Mouse (Mus musculus): ENCODE results near the gene Trit1. TPM values are rescaled to one million over a fixed set of nuclear protein-coding genes. Genes with fewer than 3 reads are reported as not detected.
"Not testable (repeated sequence)": the region's sequence is repeated elsewhere in the genome, so short reads cannot be mapped to it uniquely, and the experiment has no call there.

Trit1 gene
- total RNA-seq (2021): 1 to 10 TPM; 5.4 to 6.4 TPM

DNA sequence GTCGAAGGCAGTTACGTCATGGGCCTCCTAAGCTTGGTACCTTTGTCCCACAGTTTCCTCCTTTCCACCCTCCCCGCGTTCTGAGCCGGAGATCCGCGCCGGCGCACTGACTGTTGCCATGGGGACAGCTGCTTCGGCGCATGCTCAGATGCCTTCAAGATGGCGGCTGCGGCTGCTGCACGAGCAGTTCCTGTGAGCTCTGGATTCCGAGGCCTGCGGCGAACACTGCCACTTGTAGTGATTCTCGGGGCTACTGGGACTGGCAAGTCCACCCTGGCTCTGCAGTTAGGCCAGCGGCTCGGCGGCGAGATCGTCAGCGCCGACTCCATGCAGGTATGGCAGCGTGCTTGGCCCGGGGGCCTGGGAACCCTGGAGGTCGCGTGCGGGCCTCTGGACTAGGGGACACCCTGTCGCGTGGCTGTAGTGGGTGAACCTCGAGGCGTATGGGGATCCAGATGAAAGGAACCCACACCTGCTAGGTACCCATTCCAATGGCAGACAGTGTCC is at the start of gene Trit1:
Gene Trit1 (plus strand): TSS at position 147 of the 507 bp plus-strand sequence.
- peak; percentile 85 for DNase-seq (ENCODE audit: low spot score)
- intact Hi-C loops (cut with DNase I): no loop called here

DNA sequence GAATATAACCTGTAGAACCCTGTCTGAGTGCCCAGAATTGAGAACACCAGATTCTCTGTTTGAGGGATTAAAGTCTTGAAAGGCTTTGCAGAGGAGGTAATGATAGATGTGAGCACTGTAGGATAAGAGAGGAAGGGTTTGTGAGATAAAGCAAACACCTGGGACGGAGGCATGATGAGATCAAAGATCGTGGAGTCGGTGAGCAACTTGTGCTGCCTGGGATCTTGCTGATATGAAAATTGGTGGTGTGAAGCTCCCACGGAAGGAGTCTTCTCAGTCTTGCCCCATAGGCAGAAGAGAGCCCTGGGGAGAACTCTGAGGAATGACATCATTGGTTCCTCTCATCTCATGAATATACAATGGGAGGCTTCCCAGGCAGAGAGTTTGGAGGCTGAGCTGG is 48.3 kb upstream of the Trit1 start:
- intact Hi-C loops (cut with DNase I): no loop called here
- no peak for DNase-seq (ENCODE audit: low spot score)

DNA sequence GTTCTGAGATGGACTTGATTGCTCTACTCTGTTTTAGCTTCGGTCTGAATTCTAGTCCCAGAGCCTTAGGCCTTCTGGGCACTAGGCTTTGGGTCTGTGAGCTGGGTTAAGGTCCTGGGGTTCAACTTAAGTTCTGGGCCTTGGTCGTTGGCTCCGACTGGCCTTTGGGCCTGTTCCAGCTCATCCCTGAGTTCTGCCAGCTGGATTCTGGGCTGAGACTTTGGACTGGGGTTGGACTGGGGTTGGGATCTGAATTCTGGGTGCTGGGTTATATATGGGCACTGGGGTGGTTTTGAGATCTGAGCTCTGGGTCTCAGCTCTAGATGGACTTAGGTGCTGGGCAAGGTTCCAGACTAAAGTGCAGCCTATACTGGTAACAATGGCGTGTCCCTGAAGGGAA is 45.2 kb upstream of the Trit1 start:
- intact Hi-C loops (cut with DNase I): no loop called here
- no peak for DNase-seq (ENCODE audit: low spot score)

DNA sequence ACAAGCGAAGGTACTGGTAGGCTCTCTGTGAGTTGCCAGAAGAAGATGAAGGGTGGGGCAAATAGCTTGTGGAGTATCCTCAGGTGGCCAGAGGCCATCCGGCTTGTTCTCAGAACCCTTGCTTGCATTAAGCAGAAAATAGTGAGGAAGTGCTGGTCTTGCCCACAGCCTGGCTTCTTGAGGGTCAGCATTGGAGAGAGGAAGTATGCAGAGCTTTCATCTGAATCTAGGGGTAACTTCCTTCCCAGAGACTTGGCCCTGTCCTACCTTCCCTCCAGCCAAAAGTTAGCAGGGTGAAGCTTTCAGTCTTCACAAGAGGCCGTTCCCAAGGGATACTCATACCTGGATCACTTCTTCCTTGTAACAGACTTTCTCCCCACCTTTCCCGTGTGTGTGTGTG is 44.8 kb upstream of the Trit1 start:
- intact Hi-C loops (cut with DNase I): no loop called here
- DNase-seq (ENCODE audit: low spot score): no peak

DNA sequence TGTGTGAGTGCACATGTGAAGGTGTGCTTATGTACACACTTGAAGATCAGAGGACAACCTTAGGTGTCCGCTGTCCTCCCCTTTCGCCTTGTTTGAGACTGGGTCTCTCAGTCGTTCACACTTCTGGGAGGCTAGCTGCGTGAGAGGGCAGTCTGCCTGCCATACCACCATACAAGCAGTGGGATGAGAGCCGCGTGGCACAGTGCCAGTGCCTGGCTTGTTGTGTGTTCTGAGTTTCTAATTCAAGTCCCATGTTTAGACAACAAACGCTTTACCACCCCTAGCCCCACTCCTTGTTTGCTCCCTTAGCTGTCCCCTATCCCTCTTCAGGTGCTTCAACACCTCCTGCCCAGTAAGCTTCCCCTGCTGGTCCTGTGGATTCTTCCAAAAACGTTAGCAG is 44.3 kb upstream of the Trit1 start:
- intact Hi-C loops (cut with DNase I): no loop called here
- DNase-seq (ENCODE audit: low spot score): no peak

DNA sequence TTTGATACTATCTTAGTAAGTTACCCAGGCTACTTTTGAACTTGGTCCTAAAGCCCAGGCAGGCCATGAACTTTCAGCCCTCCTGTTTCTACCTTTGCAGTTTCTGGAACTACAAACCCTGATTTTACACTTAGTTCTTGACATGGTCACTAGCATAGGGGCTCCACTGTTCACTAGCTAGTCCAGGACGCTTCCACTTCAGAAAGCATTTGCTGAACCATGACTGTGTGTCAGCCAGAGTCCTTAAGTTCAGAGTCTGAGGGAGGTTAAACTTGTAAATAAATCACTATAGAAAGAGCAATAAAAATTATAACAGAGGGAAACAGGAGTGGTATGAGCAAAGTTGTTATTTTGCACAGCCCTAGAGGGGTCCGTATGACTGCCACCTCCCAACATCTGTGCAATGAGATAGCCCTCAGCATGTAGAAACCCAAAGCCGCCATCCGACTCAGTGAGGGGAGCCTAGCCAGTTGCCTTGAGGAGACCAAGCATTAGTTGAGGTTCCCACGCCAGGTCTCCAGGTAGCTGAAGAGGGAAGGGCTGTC is 41.3 kb upstream of the Trit1 start:
- DNase-seq (ENCODE audit: low spot score): no peak
- intact Hi-C loops (cut with DNase I): no loop called here

DNA sequence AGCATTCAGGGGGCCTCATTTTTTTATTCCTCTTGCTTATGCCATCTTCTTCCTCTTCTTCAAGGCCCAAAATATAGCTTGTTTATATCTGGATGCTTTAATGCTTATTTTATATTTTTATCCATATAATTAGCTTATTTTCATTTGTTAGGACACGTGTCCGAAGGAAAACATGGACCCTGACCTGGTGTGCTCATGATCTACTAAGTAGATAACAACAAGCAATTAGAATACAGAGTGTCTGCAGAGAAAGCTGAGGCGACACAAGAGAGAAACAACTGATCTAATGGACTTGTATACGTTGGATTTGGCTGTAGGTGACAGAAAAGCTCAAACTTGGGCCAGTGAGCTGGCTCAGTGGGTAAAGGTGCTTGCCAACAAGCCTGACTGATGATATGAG is 39.5 kb upstream of the Trit1 start:
- intact Hi-C loops (cut with DNase I): no loop called here
- DNase-seq (ENCODE audit: low spot score): no peak

DNA sequence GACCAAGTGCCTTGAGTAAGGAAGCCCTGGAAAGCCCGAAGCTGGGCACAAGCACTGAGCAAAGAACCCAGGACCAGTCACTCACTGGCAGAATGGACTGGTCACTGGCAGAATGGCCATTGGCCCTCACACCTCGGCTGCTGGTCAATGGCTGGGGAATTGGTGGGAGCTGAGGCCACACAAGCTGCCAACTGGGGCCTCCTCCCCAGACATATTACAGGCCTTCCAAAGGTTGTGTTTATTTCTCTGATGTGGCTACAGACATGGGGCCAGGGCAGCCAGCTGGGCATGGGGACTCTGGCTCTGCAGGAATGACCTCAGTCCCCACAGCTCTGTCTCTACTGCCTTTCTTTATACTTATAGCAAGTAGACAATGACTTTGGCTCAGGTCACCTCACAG is 37.5 kb upstream of the Trit1 start:
- no peak for DNase-seq (ENCODE audit: low spot score)
- intact Hi-C loops (cut with DNase I): no loop called here

DNA sequence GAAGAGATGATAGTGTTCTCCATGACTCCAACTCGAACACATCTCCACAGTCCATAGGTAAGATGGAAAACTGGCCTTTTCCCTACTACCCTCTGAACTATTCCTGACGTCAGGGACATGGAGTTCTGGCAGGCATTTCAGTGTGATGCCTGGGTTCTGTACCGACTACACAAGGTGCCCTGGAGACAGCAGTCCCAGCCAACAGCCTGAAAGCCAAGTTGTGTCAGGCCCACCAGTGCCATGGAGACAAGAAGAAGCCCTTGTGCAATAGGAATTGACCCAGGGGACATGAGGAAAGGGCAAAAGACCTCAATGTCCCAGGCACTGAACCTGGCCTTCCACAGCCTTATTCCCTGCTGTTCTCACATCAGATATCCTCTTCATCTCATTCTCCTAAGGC is 36.6 kb upstream of the Trit1 start:
- no peak for DNase-seq (ENCODE audit: low spot score)
- intact Hi-C loops (cut with DNase I): no loop called here

DNA sequence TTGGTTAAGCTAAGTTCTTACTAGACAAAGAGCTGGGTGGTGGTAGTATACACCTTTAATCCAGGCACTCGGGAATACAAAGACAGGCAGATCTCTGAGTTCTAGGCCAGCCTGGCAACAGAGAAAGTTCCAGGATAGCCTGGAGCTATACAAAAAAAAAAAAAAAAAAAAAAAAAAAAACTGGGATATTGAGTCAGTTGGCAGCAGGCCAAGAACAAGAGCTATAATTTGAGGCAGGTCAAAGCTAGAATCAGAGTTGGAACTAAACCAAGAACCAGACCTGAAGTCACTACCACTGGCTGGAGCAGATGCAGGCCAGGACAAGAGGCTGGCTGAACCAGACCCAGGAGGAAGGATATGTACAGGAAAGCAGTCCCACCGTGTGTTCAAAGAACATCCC is 35.7 kb upstream of the Trit1 start:
- DNase-seq (ENCODE audit: low spot score): no peak
- intact Hi-C loops (cut with DNase I): no loop called here

DNA sequence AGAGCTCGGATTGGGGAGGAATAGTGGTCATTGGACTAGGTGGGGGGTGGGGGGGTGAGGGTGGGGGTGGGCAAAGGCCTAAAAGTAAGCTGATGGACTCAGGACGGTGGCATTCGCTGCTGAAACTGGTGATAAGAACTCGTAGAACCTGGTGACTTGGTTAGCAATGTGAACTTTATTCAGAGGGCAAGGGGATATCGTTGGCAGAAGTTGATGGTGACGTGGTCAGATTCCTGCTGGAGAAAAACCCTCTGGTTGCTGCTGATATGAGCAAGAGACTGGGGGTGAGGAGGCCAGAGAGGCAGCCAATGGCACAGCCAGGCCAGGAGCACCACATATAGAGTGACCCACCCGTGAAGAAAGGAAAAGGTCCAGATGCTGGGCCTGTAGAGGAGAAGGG is 35.2 kb upstream of the Trit1 start:
- intact Hi-C loops (cut with DNase I): no loop called here
- no peak for DNase-seq (ENCODE audit: low spot score)

DNA sequence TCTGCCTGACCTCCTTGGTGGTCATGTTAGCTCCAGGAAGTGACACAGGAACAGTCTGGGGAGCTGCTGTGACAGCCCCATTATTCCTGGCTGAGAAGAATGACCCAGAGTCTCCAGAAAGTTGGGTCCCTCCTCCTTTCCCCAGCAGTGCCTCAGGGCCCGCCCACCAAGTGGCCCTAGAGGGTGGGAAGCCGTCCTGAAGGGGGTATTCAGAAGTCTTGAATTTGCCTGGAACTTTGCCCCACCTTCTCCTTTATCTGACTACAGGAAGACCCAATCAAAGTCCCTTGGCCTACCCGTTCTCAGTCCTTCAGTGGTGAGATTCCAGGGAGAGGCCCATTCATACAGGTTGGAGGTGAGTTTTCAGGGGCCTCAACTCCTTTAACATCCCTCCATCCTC is 34.5 kb upstream of the Trit1 start:
- no peak for DNase-seq (ENCODE audit: low spot score)
- intact Hi-C loops (cut with DNase I): loop anchor here (2.0 kb wide), 1 partner anchor 173 kb away; no protein-coding TSS in a partner anchor

DNA sequence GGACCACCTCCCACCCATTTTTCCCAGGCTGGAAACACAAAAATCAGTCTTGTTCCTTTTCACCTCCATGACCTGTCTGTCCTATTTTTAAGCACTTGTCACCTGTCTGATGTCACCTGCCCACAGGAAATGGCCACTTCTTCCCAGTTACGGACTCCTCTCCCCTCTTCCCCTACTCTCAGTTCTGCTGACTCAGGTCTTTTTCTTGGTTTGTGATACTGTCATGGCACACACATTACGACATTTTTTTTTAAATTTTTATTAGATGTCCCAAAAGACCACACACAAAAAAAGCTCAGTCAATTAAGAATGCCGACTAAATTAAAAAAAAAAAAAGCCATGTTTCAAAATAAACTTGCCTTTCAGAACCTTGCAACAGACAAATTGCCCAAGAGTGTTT is 33.9 kb upstream of the Trit1 start:
- intact Hi-C loops (cut with DNase I): loop anchor here (2.0 kb wide), 1 partner anchor 174 kb away; no protein-coding TSS in a partner anchor

DNA sequence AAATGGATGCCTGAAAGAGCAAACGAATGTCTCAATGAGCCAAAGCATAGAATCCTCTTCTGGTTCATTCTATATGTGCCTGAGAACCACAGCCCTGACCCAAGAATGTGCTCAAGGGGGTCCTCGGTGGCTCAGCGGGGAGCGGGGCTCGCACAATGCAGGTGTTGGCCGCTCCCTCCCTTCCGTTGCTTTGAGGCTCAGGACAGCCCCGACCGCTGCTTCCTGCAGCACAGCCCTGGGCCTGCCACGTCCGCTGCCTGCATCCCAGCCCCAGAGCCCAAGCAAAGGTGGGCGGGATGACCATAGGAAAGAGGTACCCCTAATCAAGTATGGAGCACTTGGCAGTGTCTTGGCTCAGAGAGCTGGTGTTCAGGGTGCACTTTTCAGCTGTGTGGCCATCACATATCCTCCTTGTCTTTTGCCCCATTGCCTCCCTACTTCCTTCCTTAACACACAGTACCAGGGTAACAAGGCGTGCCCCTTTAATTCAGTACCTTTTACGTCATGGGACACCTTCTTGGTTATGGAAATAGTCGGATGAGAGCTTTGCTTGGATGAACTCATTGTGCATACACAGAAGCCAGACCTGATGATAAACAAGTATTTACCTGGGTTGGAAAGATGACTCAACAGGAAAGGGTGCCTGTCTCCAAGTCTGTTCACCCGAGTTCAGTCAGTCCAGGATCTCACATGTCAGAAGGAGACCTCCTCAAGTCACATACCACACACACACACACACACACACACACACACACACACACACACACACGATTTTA is 32.7 kb upstream of the Trit1 start:
- intact Hi-C loops (cut with DNase I): loop anchor here (2.0 kb wide), 2 partner anchors 85 to 175 kb away; no protein-coding TSS in a partner anchor
- no peak for DNase-seq (ENCODE audit: low spot score)

More for the DNA sequence above, 33.9 kb upstream of the Trit1 start:
- no peak for DNase-seq (ENCODE audit: low spot score)

DNA sequence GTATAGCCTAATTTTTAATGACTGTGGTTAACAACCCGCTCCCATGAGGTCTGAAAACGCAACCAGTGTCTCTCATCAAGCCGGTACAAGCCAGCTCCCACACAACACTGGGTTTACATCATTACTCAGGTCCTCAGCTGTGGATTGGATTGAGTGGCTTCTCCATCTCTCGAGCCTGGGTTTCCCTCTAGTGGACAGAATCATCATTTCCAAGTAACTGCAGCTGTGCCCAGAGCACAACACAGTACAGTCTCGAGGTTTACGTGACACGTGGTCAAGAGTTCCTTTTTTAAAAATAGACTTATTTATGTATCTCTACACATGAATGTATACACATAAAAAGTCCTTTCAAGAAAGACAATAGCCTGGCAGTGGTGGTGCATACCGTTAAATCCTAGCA is 31.3 kb upstream of the Trit1 start:
- DNase-seq (ENCODE audit: low spot score): no peak
- intact Hi-C loops (cut with DNase I): loop anchor here (1.0 to 2.0 kb wide), 2 partner anchors 41 to 86 kb away; no protein-coding TSS in a partner anchor

DNA sequence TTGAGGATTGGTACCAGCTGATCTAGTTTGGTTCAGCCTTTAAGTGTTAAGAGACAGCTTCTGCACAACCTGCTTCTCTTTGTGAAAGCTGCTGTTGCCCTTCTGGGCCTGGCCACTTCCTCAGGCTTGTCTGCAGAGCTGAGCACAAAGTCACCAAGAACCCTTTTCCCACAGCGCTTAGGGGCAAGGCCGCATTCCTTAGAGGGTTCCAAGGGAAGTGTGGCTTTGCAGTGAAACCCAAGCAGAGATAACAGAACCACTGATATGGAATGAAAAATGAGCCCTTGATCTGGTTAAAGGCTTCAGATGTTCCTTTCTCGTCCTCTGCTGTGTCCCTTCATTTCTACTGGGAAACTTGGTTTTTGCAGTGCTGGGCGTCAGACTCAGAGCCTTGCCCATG is 29.0 kb upstream of the Trit1 start:
- no peak for DNase-seq (ENCODE audit: low spot score)
- intact Hi-C loops (cut with DNase I): no loop called here

DNA sequence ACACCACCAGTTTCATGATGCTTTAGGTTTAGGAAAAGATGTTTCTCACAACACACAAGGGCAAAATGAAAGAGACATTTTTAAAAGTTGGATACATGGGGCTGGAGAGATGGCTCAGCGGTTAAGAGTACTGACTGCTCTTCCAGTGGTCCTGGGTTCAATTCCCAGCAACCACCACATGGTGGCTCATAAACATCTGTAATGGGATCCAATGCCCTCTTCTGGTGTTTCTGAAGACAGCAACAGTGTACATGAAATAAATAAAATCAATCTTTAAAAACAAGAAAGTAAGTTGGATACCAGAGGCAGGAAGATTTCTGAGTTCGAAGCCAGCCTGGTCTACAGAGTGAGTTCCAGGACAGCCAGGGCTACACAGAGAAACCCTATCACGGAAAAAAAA is 28.4 kb upstream of the Trit1 start:
- intact Hi-C loops (cut with DNase I); DNase-seq (ENCODE audit: low spot score): not testable (repeated sequence)

DNA sequence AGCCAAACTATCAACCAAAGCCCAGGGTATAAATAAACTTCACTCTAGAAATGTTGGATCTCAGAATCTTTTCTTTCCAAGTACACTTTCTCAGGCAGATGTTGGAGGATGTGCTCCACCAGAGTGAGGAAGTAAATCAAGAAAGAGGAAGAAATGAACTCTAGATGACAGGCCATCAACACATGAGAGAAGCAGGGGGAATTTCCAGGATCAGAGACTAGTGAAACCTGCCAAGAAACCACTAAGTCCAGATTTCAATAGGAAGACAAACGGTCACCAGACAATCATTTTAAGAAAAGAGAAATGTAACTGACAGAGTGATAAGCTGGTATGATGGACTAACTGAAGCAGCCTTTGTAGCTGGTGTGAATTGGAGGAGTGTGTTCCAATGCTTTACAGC is 25.2 kb upstream of the Trit1 start:
- DNase-seq (ENCODE audit: low spot score): no peak
- intact Hi-C loops (cut with DNase I): no loop called here

DNA sequence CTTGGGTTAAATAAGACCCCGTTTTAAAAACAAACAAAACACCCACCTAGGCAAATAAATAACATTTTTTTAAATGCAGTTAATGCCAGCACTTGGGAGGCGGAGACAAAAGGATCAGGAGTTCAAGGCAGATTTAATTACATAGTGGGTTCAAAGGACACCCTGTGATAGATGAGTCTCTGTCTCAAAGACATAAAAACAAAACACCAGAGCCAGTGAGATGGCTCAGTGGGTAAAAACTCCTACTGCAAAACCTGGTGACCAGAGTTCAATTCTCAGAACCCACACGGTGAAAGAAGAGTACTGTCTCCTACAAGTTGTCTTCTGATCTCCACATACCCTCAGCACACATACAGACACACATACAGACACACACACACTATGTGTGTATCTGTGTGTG is 24.1 kb upstream of the Trit1 start:
- DNase-seq (ENCODE audit: low spot score): no peak
- intact Hi-C loops (cut with DNase I): no loop called here

DNA sequence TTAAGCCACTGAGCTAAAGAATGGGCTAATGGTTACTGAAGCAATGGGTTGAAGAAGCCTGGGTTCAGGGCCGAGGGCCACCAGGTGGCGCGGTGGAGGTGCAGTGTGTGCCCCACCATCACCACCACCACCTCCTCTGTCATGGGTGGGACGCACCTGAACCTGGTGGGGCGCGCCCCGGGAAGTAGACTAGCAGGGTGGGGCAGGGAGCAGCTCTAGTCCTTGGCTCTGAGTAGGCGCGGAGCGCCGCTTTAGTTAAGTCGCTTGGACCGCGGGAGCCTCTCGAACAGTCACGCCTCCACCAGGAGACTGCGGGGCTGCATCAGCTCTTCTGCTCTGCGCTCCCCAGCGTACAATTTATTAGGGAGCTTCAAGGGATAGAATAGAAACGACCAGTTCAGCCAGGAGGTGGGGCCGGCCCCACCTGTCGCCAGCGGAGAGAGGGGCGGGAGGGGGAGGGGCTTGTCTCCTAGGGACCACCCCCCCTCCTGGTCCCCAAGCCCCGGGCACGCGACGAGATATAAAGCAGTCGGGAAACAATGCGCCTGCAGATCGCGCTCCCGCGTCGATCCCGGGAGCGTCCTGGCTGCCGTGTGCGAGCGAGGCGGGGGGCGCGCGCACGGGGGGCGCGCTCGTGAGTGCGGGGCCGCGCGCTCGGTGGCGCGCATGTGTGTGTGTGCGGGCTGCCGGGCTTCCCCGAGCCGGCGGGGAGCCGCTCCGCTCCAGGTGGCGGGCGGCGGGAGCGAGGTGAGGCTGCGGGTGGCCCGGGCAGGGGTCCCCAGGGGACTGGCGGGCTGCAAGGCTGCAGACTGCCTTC is 20.8 kb upstream of the Trit1 start, which contains the start of gene Mycl:
Gene Mycl (plus strand): TSS at position 249 of the 817 bp plus-strand sequence.
- intact Hi-C loops (cut with DNase I): loop anchor here (1.0 kb wide), 1 partner anchor 88 kb away; no protein-coding TSS in a partner anchor
- peak; percentile 28 for DNase-seq (ENCODE audit: low spot score)
